Mouse (Mus musculus): ENCODE measurements at regions not wholly inside any gene's neighbourhood (a gene's known extent, or its start where the extent isn't known, plus 50 kb on each side); places are given as distances from the start of the nearest gene placed in this dataset.

DNA sequence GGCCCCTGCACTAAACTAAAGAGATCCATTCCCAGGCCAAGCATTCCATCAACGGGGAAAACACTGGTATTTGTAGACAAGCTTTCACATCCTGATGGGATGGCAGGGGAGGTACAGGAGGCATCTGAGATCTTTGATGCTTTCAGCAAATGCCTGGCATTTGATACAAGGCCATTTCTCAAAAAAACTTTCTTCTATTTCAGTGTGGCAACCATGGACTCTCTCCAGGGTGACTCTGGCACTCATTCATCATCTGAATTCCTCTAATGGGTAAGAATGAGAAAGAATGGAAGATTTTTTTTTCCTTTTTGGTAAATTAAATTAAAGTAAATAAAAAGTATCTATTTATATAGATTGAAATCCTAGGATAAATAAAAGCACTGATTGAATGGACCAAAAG is 281.8 kb upstream of the Far2 start:
- no peak for TF ChIP-seq CHD2 (IDR thresholded peaks at IDR 0.05; ENCODE audit: low read length)
- TF ChIP-seq ZC3H11A (IDR thresholded peaks at IDR 0.05; ENCODE audit: low read depth, low read length): no peak
- no peak for TF ChIP-seq ZKSCAN1 (IDR thresholded peaks at IDR 0.05; ENCODE audit: low read depth, low read length)
- TF ChIP-seq JUND (IDR thresholded peaks at IDR 0.05; ENCODE audit: low read depth, low read length): no peak
- no peak for TF ChIP-seq NRF1 (IDR thresholded peaks at IDR 0.05; ENCODE audit: insufficient read depth, low read depth, low read length, poor library complexity, severe bottlenecking)
- no peak for TF ChIP-seq CTCF (IDR thresholded peaks at IDR 0.05 in 2 of 3, conservative IDR thresholded peaks at IDR 0.05 in 1 of 3; ENCODE audit: control insufficient read depth in 1 of 3, insufficient read depth in 1 of 3, low read depth in 2 of 3, low read length in 3 of 3, poor library complexity in 1 of 3, severe bottlenecking in 1 of 3)
- no peak for TF ChIP-seq HCFC1 (IDR thresholded peaks at IDR 0.05; ENCODE audit: low read depth, low read length)
- no peak for TF ChIP-seq USF1 (IDR thresholded peaks at IDR 0.05; ENCODE audit: low read depth, low read length)
- no peak for TF ChIP-seq NELFE (IDR thresholded peaks at IDR 0.05; ENCODE audit: low read depth, low read length)
- no peak for TF ChIP-seq MAX (IDR thresholded peaks at IDR 0.05; ENCODE audit: low read length)
- no peak for TF ChIP-seq EP300 (IDR thresholded peaks at IDR 0.05; ENCODE audit: low read depth in 1 of 2, low read length in 2 of 2)
- TF ChIP-seq MYC (IDR thresholded peaks at IDR 0.05; ENCODE audit: low read depth, low read length): no peak
- TF ChIP-seq TBP (IDR thresholded peaks at IDR 0.05; ENCODE audit: low read depth, low read length): no peak
- TF ChIP-seq MXI1 (IDR thresholded peaks at IDR 0.05; ENCODE audit: low read depth, low read length): no peak
- no peak for TF ChIP-seq USF2 (IDR thresholded peaks at IDR 0.05; ENCODE audit: borderline replicate concordance in 1 of 2, insufficient read depth in 1 of 2, low read depth in 1 of 2, low read length in 2 of 2)
- TF ChIP-seq UBTF (IDR thresholded peaks at IDR 0.05; ENCODE audit: borderline replicate concordance, insufficient read depth, low read depth, low read length): no peak
- TF ChIP-seq MYB (IDR thresholded peaks at IDR 0.05; ENCODE audit: low read depth, low read length): no peak
- no peak for TF ChIP-seq RAD21 (IDR thresholded peaks at IDR 0.05; ENCODE audit: low read depth, low read length)
- Histone ChIP-seq H3K4me3 (ENCODE audit: control insufficient read depth in 1 of 2, insufficient read depth in 1 of 2, low read depth in 2 of 2, low read length in 2 of 2) (no peak overlapping the region), H3K9ac (ENCODE audit: control insufficient read depth, low read depth, low read length, poor library complexity, severe bottlenecking) (no peak overlapping the region), H3K79me2 (ENCODE audit: control insufficient read depth, insufficient read depth, low read length, poor library complexity) (no peaks in the 10 kb centered on the region), H3K36me3 (ENCODE audit: control insufficient read depth in 1 of 2, insufficient read depth in 2 of 2, low read length in 2 of 2) (no peaks in the 10 kb centered on the region), H3K4me1 (ENCODE audit: control insufficient read depth in 1 of 2, insufficient read depth in 2 of 2, low read length in 2 of 2) (no peaks in the 10 kb centered on the region), H3K27ac (ENCODE audit: control insufficient read depth, low read depth, low read length) (no peak overlapping the region), H3K27me3 (ENCODE audit: control insufficient read depth in 1 of 2, insufficient read depth in 2 of 2, low read length in 2 of 2) (no peaks in the 10 kb centered on the region), H3K9me3 (replicated peaks; ENCODE audit: insufficient read depth, low read length) (no peaks in the 10 kb centered on the region)
- DNase-seq (ENCODE audit: low read depth, low spot score): no peak

DNA sequence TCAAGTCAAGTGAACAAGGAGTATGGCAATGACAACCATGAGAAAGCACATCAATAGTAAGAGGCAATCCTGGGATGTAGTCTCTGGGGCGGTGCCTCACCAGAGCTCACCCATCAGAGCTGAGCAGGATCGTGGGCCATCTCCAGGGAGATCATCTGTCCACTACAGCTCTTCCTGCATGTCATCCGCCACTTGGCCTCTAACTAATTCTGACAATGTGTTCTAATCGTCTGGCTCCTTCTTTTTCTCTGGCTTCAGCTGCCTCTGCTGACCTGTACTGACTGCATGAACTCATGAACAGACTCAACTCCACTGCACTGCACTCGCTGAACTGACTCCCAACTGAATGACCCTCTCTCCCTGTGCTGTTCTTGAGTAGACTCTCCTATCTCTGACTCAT is 277.9 kb upstream of the Far2 start:
- no peak overlapping the region for H3K27ac ChIP-seq (ENCODE audit: control insufficient read depth, low read depth, low read length)
- H3K27me3 ChIP-seq (ENCODE audit: control insufficient read depth in 1 of 2, insufficient read depth in 2 of 2, low read length in 2 of 2): no peaks in the 10 kb centered on the region
- H3K4me3 ChIP-seq (ENCODE audit: control insufficient read depth in 1 of 2, insufficient read depth in 1 of 2, low read depth in 2 of 2, low read length in 2 of 2): no peak overlapping the region
- no peak for DNase-seq (ENCODE audit: low read depth, low spot score)
- H3K9me3 ChIP-seq (replicated peaks; ENCODE audit: insufficient read depth, low read length): no peaks in the 10 kb centered on the region
- H3K4me1 ChIP-seq (ENCODE audit: control insufficient read depth in 1 of 2, insufficient read depth in 2 of 2, low read length in 2 of 2): no peaks in the 10 kb centered on the region
- no peaks in the 10 kb centered on the region for H3K36me3 ChIP-seq (ENCODE audit: control insufficient read depth in 1 of 2, insufficient read depth in 2 of 2, low read length in 2 of 2)
- H3K9ac ChIP-seq (ENCODE audit: control insufficient read depth, low read depth, low read length, poor library complexity, severe bottlenecking): no peak overlapping the region
- TF ChIP-seq ETS1 (IDR thresholded peaks at IDR 0.05; ENCODE audit: low read depth, low read length): no peak
- no peak for TF ChIP-seq UBTF (IDR thresholded peaks at IDR 0.05; ENCODE audit: borderline replicate concordance, insufficient read depth, low read depth, low read length)
- no peak for TF ChIP-seq POLR2A (IDR thresholded peaks at IDR 0.05; ENCODE audit: control insufficient read depth in 1 of 2, insufficient read depth in 1 of 2, low read depth in 1 of 2, low read length in 2 of 2, poor library complexity in 1 of 2)
- TF ChIP-seq SMC3 (IDR thresholded peaks at IDR 0.05; ENCODE audit: low read depth, low read length): no peak
- TF ChIP-seq ZKSCAN1 (IDR thresholded peaks at IDR 0.05; ENCODE audit: low read depth, low read length): no peak
- TF ChIP-seq ELF1 (IDR thresholded peaks at IDR 0.05; ENCODE audit: low read depth, low read length): no peak
- TF ChIP-seq TBP (IDR thresholded peaks at IDR 0.05; ENCODE audit: low read depth, low read length): no peak
- no peak for TF ChIP-seq CHD2 (IDR thresholded peaks at IDR 0.05; ENCODE audit: low read length)
- no peak for TF ChIP-seq KAT2A (conservative IDR thresholded peaks at IDR 0.05; ENCODE audit: low read depth, low read length)
- TF ChIP-seq RAD21 (IDR thresholded peaks at IDR 0.05; ENCODE audit: low read depth, low read length): no peak
- no peak for TF ChIP-seq EP300 (IDR thresholded peaks at IDR 0.05; ENCODE audit: low read depth in 1 of 2, low read length in 2 of 2)
- TF ChIP-seq RCOR1 (IDR thresholded peaks at IDR 0.05; ENCODE audit: low read depth, low read length): no peak
- TF ChIP-seq ZC3H11A (IDR thresholded peaks at IDR 0.05; ENCODE audit: low read depth, low read length): no peak
- TF ChIP-seq ZMIZ1 (IDR thresholded peaks at IDR 0.05; ENCODE audit: low read depth, low read length): no peak
- TF ChIP-seq CTCF (IDR thresholded peaks at IDR 0.05 in 2 of 3, conservative IDR thresholded peaks at IDR 0.05 in 1 of 3; ENCODE audit: control insufficient read depth in 1 of 3, insufficient read depth in 1 of 3, low read depth in 2 of 3, low read length in 3 of 3, poor library complexity in 1 of 3, severe bottlenecking in 1 of 3): no peak
- no peak for TF ChIP-seq POLR2AphosphoS5 (IDR thresholded peaks at IDR 0.05; ENCODE audit: borderline replicate concordance, low read depth, low read length)
- TF ChIP-seq HCFC1 (IDR thresholded peaks at IDR 0.05; ENCODE audit: low read depth, low read length): no peak
- no peak for TF ChIP-seq TAL1 (IDR thresholded peaks at IDR 0.05; ENCODE audit: low read length)
- TF ChIP-seq JUND (IDR thresholded peaks at IDR 0.05; ENCODE audit: low read depth, low read length): no peak
- TF ChIP-seq NELFE (IDR thresholded peaks at IDR 0.05; ENCODE audit: low read depth, low read length): no peak
- H3K79me2 ChIP-seq (ENCODE audit: control insufficient read depth, insufficient read depth, low read length, poor library complexity): no peaks in the 10 kb centered on the region
